11 mouse cellular contexts compared by ENCODE assay signal in genomic region chr4:62624679-62625450, GRCm38 (mm10).
DNase-seq lines count a peak whose midpoint lies in the region; ATAC-seq and TF ChIP-seq lines count a peak whose summit lies in the region.
"Had no signal": no experiment of that assay in that cellular context is flagged by ENCODE, and none has a peak within 500 bp of the region (broad histone marks: within the 10 kb centered on the region; RNA-seq: fewer than 3 reads in every experiment).

No protein-coding gene starts in this region.

- ATAC-seq in lung, embryonic 14.5 days (ENCODE audit: insufficient read depth) = peak; percentile 29; the same call in 1 of the 2 replicates
- peak; percentile 39 for ATAC-seq in forebrain, embryonic 12.5 days (ENCODE audit: low FRiP score)
- ATAC-seq in hindbrain, embryonic 15.5 days (ENCODE audit: low FRiP score, low read depth) = peak; percentile 13; the same call in 1 of the 2 replicates
- 0 out of 2 replicates have a peak, but pooled peaks have one; percentile 3 for ATAC-seq in neural tube, embryonic 15.5 days (ENCODE audit: low FRiP score)
- ATAC-seq: Patski had no signal

- TF ChIP-seq CTCF in lung, embryonic 14.5 days (IDR thresholded peaks at IDR 0.05; ENCODE audit: low read depth) = no peak
- no peak for TF ChIP-seq CTCF in cerebellum, adult 2 months (IDR thresholded peaks at IDR 0.05; ENCODE audit: borderline replicate concordance, insufficient read depth, low read depth, low read length)

- no peaks in the 10 kb centered on the region for H3K9me3 ChIP-seq in lung, embryonic 14.5 days (ENCODE audit: low read depth, low read length)
- H3K9me3 ChIP-seq in forebrain, embryonic 12.5 days = no peaks in the 10 kb centered on the region
- H3K9me3 ChIP-seq in hindbrain, embryonic 15.5 days = no peaks in the 10 kb centered on the region
- no peaks in the 10 kb centered on the region for H3K9me3 ChIP-seq in neural tube, embryonic 15.5 days (replicated peaks)

- 44% methylated on average over 15 of the region's 15 CpGs for WGBS in lung, embryonic 14.5 days
- WGBS in forebrain, embryonic 12.5 days = 34% methylated on average over 15 of the region's 15 CpGs
- whole genome bisulfite sequencing in hindbrain, embryonic 15.5 days = 31% methylated on average over 15 of the region's 15 CpGs
- 34% methylated on average over 15 of the region's 15 CpGs for WGBS in neural tube, embryonic 15.5 days
- 75% methylated on average over 15 of the region's 15 CpGs for WGBS in cerebellum, adult 2 months

- peak; percentile 58 for DNase-seq in lung, embryonic 14.5 days
- DNase-seq in lung, postnatal 25 days (ENCODE audit: low spot score) = no peak
- DNase-seq in urinary bladder, postnatal 36 days (ENCODE audit: low spot score in 2 of 2) = no peak
- DNase-seq in frontal cortex, postnatal 36 days (ENCODE audit: low spot score in 2 of 2) = no peak
- DNase-seq in cerebellum, adult 2 months = no peak
- DNase-seq: layer of hippocampus, postnatal 36 days; spleen, adult 18-20 months had no signal

- peaks cover 3% of the 10 kb centered on the region; the same call in 1 of the 2 replicates for H3K36me3 ChIP-seq in lung, embryonic 14.5 days (ENCODE audit: insufficient read depth)
- H3K36me3 ChIP-seq in forebrain, embryonic 12.5 days (replicated peaks) = peaks cover 15% of the 10 kb centered on the region
- H3K36me3 ChIP-seq in hindbrain, embryonic 15.5 days = no peaks in the 10 kb centered on the region
- H3K36me3 ChIP-seq in neural tube, embryonic 15.5 days = no peaks in the 10 kb centered on the region

- H3K9ac ChIP-seq in lung, embryonic 14.5 days = peak overlapping the region; percentile 13; the same call in 1 of the 2 replicates
- H3K9ac ChIP-seq in forebrain, embryonic 12.5 days = no peak overlapping the region
- H3K9ac ChIP-seq in hindbrain, embryonic 15.5 days = no peak overlapping the region
- no peak overlapping the region for H3K9ac ChIP-seq in neural tube, embryonic 15.5 days (replicated peaks)

- H3K27ac ChIP-seq in lung, embryonic 14.5 days (ENCODE audit: low read depth) = peak overlapping the region; percentile 69; the same call in 1 of the 2 replicates
- H3K27ac ChIP-seq in forebrain, embryonic 12.5 days = peak overlapping the region; percentile 83
- H3K27ac ChIP-seq in hindbrain, embryonic 15.5 days (replicated peaks) = peak overlapping the region; percentile 46
- peak overlapping the region; percentile 56 for H3K27ac ChIP-seq in neural tube, embryonic 15.5 days (replicated peaks)
- H3K27ac ChIP-seq in cerebellum, adult 2 months (ENCODE audit: insufficient read depth, low read length) = no peak overlapping the region

- H3K4me1 ChIP-seq in lung, embryonic 14.5 days (ENCODE audit: insufficient read depth) = peaks cover 28% of the 10 kb centered on the region
- peaks cover 39% of the 10 kb centered on the region for H3K4me1 ChIP-seq in forebrain, embryonic 12.5 days
- H3K4me1 ChIP-seq in hindbrain, embryonic 15.5 days (replicated peaks) = peaks cover 31% of the 10 kb centered on the region
- peaks cover 47% of the 10 kb centered on the region for H3K4me1 ChIP-seq in neural tube, embryonic 15.5 days
- peaks cover 18% of the 10 kb centered on the region for H3K4me1 ChIP-seq in cerebellum, adult 2 months (ENCODE audit: control insufficient read depth, insufficient read depth, low read length)

- H3K4me3 ChIP-seq in lung, embryonic 14.5 days (ENCODE audit: low read depth, low read length) = no peak overlapping the region
- H3K4me3 ChIP-seq in forebrain, embryonic 12.5 days (replicated peaks) = no peak overlapping the region
- no peak overlapping the region for H3K4me3 ChIP-seq in hindbrain, embryonic 15.5 days
- H3K4me3 ChIP-seq in neural tube, embryonic 15.5 days (replicated peaks) = no peak overlapping the region
- no peak overlapping the region for H3K4me3 ChIP-seq in cerebellum, adult 2 months (replicated peaks; ENCODE audit: insufficient read depth, low read depth, low read length)

- no peak for TF ChIP-seq POLR2A in cerebellum, adult 2 months (IDR thresholded peaks at IDR 0.05; ENCODE audit: borderline replicate concordance, insufficient read depth, low read length)

- H3K27me3 ChIP-seq in lung, embryonic 14.5 days (ENCODE audit: insufficient read depth, low read length) = no peaks in the 10 kb centered on the region
- no peaks in the 10 kb centered on the region for H3K27me3 ChIP-seq in forebrain, embryonic 12.5 days
- no peaks in the 10 kb centered on the region for H3K27me3 ChIP-seq in hindbrain, embryonic 15.5 days
- no peaks in the 10 kb centered on the region for H3K27me3 ChIP-seq in neural tube, embryonic 15.5 days (replicated peaks)
- no peaks in the 10 kb centered on the region for H3K27me3 ChIP-seq in cerebellum, adult 2 months (ENCODE audit: control insufficient read depth, insufficient read depth, low read length)
- H3K27me3 ChIP-seq: Patski had no signal

- no peak overlapping the region for H3K4me2 ChIP-seq in lung, embryonic 14.5 days
- no peak overlapping the region for H3K4me2 ChIP-seq in forebrain, embryonic 12.5 days
- H3K4me2 ChIP-seq in hindbrain, embryonic 15.5 days = no peak overlapping the region
- H3K4me2 ChIP-seq in neural tube, embryonic 15.5 days = peak overlapping the region; percentile 9; the same call in 1 of the 2 replicates
